Mouse (Mus musculus) mesoderm, embryonic 11.5 days (tissue): ENCODE data around the gene S100a11.
"Not testable (repeated sequence)": the region's sequence is repeated elsewhere in the genome, so short reads cannot be mapped to it uniquely, and the experiment has no call there.

ENCODE experiments used
- DNase-seq: peaks from one replicate; pipeline ENCODE4 v3.0.0-alpha.2; 2012; ENCODE audit warnings: low read depth, low spot score

Gene S100a11

GRCm38 (mm10) chr3:93521462-93522057 is 1.3 kb downstream of the S100a11 start:
- no peak for DNase-seq

GRCm38 (mm10) chr3:93522611-93523010 is 2.3 kb downstream of the S100a11 start:
- peak; percentile 76 for DNase-seq

GRCm38 (mm10) chr3:93527300-93527699 is 7.0 kb downstream of the S100a11 start:
- no peak for DNase-seq

- no peak for DNase-seq
Observed at GRCm38 (mm10) chr3:93528807-93529206, 8.5 kb downstream of the S100a11 start.

- no peak for DNase-seq
Observed at GRCm38 (mm10) chr3:93537068-93537576, 16.8 kb downstream of the S100a11 start.

- DNase-seq: no peak
Observed at GRCm38 (mm10) chr3:93538486-93538885, 18.2 kb downstream of the S100a11 start.

GRCm38 (mm10) chr3:93541501-93541900 is 21.2 kb downstream of the S100a11 start:
- DNase-seq: no peak

GRCm38 (mm10) chr3:93544170-93544569 is 23.9 kb downstream of the S100a11 start:
- not testable (repeated sequence) for DNase-seq

GRCm38 (mm10) chr3:93547099-93547648 is 26.9 kb downstream of the S100a11 start:
- DNase-seq: peak; percentile 81

GRCm38 (mm10) chr3:93547749-93548540 is 27.7 kb downstream of the S100a11 start:
- no peak for DNase-seq

GRCm38 (mm10) chr3:93548541-93549266 is 28.4 kb downstream of the S100a11 start:
- DNase-seq: no peak

GRCm38 (mm10) chr3:93549986-93550385 is 29.7 kb downstream of the S100a11 start:
- no peak for DNase-seq

GRCm38 (mm10) chr3:93551950-93552901 is 31.9 kb downstream of the S100a11 start:
- no peak for DNase-seq

- DNase-seq: no peak
Observed at GRCm38 (mm10) chr3:93553311-93553710, 33.0 kb downstream of the S100a11 start.

- no peak for DNase-seq
Observed at GRCm38 (mm10) chr3:93553765-93554378, 33.6 kb downstream of the S100a11 start.

GRCm38 (mm10) chr3:93554379-93554980 is 34.2 kb downstream of the S100a11 start:
- DNase-seq: peak; percentile 34

GRCm38 (mm10) chr3:93554981-93555877 is 34.9 kb downstream of the S100a11 start, which contains the start of gene S100a10:
Gene S100a10, plus strand, starts transcription at chr3:93555080.
- DNase-seq: peak; percentile 48

- DNase-seq: peak; percentile 44
Observed at GRCm38 (mm10) chr3:93555878-93556254, 35.6 kb downstream of the S100a11 start.

GRCm38 (mm10) chr3:93556599-93556998 is 36.3 kb downstream of the S100a11 start:
- DNase-seq: no peak
